Mouse (Mus musculus) testis, adult 2 months (tissue): Measurements from ENCODE around the gene Sf1.

ENCODE experiments used
- CTCF ChIP-seq: fragments of 200-500 bp; IDR thresholded peaks from 2 replicates; pipeline ENCODE4 v1.5.1; 2012; ENCODE audit warnings: low read depth, mild to moderate bottlenecking, inconsistent platforms, low read length, moderate library complexity; ENCODE audit not compliant: control insufficient read depth, insufficient read depth, insufficient replicate concordance
- POLR2A ChIP-seq: fragments of 200-500 bp; IDR thresholded peaks from 2 replicates; pipeline ENCODE4 v1.6.1; 2012; ENCODE audit warnings: low read depth, mild to moderate bottlenecking, inconsistent platforms, low read length, moderate library complexity; ENCODE audit not compliant: control insufficient read depth

DNA sequence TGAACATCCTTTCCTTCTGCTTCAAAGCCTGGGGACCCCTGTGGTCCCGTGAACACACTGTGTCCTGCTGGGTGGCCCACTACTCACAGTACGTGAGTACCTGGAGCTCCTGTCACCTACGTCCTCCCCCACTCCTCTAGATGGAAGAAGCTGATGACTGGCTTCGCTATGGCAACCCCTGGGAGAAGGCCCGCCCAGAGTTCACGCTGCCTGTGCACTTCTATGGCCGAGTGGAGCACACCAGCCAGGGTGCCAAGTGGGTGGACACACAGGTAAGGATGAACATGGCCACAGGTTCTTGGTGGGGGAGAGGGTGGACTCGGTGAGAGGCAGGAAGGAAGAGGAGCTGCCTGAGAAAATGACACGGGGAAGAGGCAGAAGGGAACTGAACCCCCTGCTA, 22.7 kb downstream of the Sf1 start:
- TF ChIP-seq CTCF (no peak), POLR2A (no peak)
